Mouse (Mus musculus) left cerebral cortex, adult 6 months (tissue): ENCODE data around the gene Iqgap2. TPM values are rescaled to one million over a fixed set of nuclear protein-coding genes. Genes with fewer than 3 reads are reported as not detected.

Source experiments
- long read RNA-seq, 2 experiments: library from polyadenylated mRNA; unstranded; transcript quantifications; one replicate each; pipeline ENCODE4 v2.0.0; 2019 to 2020
- polyA plus RNA-seq: library from polyadenylated mRNA; unstranded; fragments of <200 nt; fragmentation: Nextera tagmentation; gene quantifications from 2 replicates; pipeline ENCODE4 v1.2.3, GENCODE M21; 2021

Gene Iqgap2
- polyA plus RNA-seq, result 2.0 and 2.5 TPM in 2 replicates
- long read RNA-seq, experiment 1, partial matches to known transcripts, result 5 of 9 reads
- long read RNA-seq, experiment 1, other reads (novel, unspliced or antisense), result 4 of 9 reads
- long read RNA-seq, experiment 2, partial matches to known transcripts, result 11 of 13 reads
- long read RNA-seq, experiment 2, other reads (novel, unspliced or antisense), result 2 of 13 reads

GRCm38 (mm10) chr13:95891491-95891925 lies at the start of gene Iqgap2:
Gene Iqgap2 (minus strand): TSS chr13:95891922.

DNA sequence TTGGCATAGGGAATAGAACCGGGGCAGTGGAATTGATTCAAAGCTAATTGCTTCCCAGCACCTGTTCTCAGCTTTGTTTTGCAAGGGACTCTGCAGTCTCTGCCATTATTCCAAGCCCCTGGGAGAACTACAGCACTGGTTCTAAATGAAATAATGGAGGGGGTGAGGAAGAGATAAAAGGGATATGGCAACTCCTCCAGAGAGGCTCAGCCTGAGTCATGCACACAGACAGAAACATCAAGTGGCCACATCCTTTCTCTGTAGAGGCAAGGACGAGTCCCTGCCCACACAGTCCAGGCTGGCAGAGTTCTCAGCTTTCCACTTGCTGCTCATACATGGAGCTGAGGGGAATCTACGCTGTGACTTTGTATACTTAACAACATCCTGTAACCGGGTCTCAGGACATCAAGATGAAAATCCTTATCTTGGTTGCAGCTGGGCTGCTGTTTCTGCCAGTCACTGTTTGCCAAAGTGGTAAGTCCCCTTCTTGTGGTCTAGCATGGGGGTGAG lies 195.0 kb downstream of the Iqgap2 start, which contains the start of gene F2rl2:
F2rl2 (plus strand) TSS at position 200 of the 510 bp plus-strand sequence.

DNA sequence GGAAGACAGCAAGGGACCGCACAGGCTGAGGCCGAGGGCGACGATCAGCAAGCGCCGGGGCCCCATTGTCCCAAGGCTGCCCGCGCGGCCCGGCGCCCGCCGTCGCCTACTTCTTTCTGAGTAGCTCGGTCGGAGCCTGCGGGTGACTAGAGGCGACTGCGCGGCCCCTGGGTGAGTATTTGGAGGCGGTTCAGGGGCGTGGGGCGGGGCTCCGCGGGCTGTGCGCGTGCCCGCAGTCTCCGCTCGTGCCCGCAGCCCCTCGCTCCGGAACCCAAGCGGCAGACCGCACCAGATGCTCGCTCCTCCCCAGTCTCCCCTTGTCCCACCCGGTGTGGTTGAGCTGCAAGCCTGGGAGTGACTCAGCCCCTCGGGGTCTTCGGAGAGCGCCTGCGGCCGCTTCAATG lies 273.4 kb downstream of the Iqgap2 start, which contains the start of gene F2r:
F2r (minus strand) TSS at position 179 of the 404 bp plus-strand sequence.

Other genes starting within 250 kb of the Iqgap2 start
- gene F2rl2, start 195.1 kb downstream of the Iqgap2 start, polyA plus RNA-seq, result 1.0 and 1.2 TPM in 2 replicates
- gene Gm20075, start 189.5 kb upstream of the Iqgap2 start, polyA plus RNA-seq, result 6.5 and 7.0 TPM in 2 replicates
- gene Gm17190, start 190.1 kb upstream of the Iqgap2 start, polyA plus RNA-seq, result not detected in 2 replicates
- gene Sv2c, start 240.7 kb upstream of the Iqgap2 start, polyA plus RNA-seq, result 4.6 and 5.3 TPM in 2 replicates